12 mouse cellular contexts compared by ENCODE assay signal in genomic region chr11:88701976-88702659, GRCm38 (mm10). TPM values are rescaled to one million over a fixed set of nuclear protein-coding genes. Genes with fewer than 3 reads are reported as not detected.
DNase-seq lines count a peak whose midpoint lies in the region; ATAC-seq lines count a peak whose summit lies in the region.
"Had no signal": no experiment of that assay in that cellular context is flagged by ENCODE, and none has a peak within 500 bp of the region (broad histone marks: within the 10 kb centered on the region; RNA-seq: fewer than 3 reads in every experiment).

No protein-coding gene starts in this region.

- H3K9me3 ChIP-seq in lung, embryonic 15.5 days, result no peaks in the 10 kb centered on the region
- no peaks in the 10 kb centered on the region for H3K9me3 ChIP-seq in forebrain, embryonic 10.5 days
- no peaks in the 10 kb centered on the region for H3K9me3 ChIP-seq in hindbrain, embryonic 15.5 days
- H3K9me3 ChIP-seq in neural tube, embryonic 12.5 days, result no peaks in the 10 kb centered on the region

- DNase-seq in lung, postnatal 14 days, result no peak
- DNase-seq in forebrain, embryonic 10.5 days (ENCODE audit: extremely low spot score, low spot score), result peak; percentile 60
- no peak for DNase-seq in frontal cortex, postnatal 36 days (ENCODE audit: low spot score in 2 of 2)
- DNase-seq in spleen, adult 18-20 months, result no peak
- no peak for DNase-seq in right cerebral cortex, postnatal 25 days
- DNase-seq: kidney, postnatal 10 days; right cerebral cortex, postnatal 4 days; thymus, postnatal 36 days had no signal

- no peaks in the 10 kb centered on the region for H3K27me3 ChIP-seq in lung, embryonic 15.5 days
- no peaks in the 10 kb centered on the region for H3K27me3 ChIP-seq in forebrain, embryonic 10.5 days (ENCODE audit: poor library complexity, severe bottlenecking)
- H3K27me3 ChIP-seq in hindbrain, embryonic 15.5 days, result no peaks in the 10 kb centered on the region
- no peaks in the 10 kb centered on the region for H3K27me3 ChIP-seq in neural tube, embryonic 12.5 days (replicated peaks)

- H3K9ac ChIP-seq in lung, embryonic 15.5 days, result no peak overlapping the region
- H3K9ac ChIP-seq in hindbrain, embryonic 15.5 days, result no peak overlapping the region
- no peak overlapping the region for H3K9ac ChIP-seq in neural tube, embryonic 12.5 days

- peaks cover 33% of the 10 kb centered on the region for H3K36me3 ChIP-seq in lung, embryonic 15.5 days
- peaks cover 89% of the 10 kb centered on the region for H3K36me3 ChIP-seq in forebrain, embryonic 10.5 days (replicated peaks)
- H3K36me3 ChIP-seq in hindbrain, embryonic 15.5 days, result peaks cover 9% of the 10 kb centered on the region; the same call in 1 of the 2 replicates
- H3K36me3 ChIP-seq in neural tube, embryonic 12.5 days, result peaks cover 52% of the 10 kb centered on the region

- 53% methylated on average over 6 of the region's 6 CpGs for WGBS in lung, embryonic 15.5 days
- WGBS in forebrain, embryonic 10.5 days, result 40% methylated on average over 6 of the region's 6 CpGs
- 25% methylated on average over 6 of the region's 6 CpGs for WGBS in hindbrain, embryonic 15.5 days
- WGBS in neural tube, embryonic 12.5 days, result 24% methylated on average over 6 of the region's 6 CpGs

- peak; percentile 72; the same call in 1 of the 2 replicates for ATAC-seq in lung, embryonic 15.5 days (ENCODE audit: borderline replicate concordance, extremely low read depth, low FRiP score, low TSS enrichment)
- peak; percentile 62 for ATAC-seq in hindbrain, embryonic 15.5 days (ENCODE audit: low FRiP score, low read depth)
- peak; percentile 62; the same call in 1 of the 2 replicates for ATAC-seq in neural tube, embryonic 12.5 days (ENCODE audit: low FRiP score, low read depth)
- ATAC-seq: activated CD4-positive, CD25-positive, alpha-beta regulatory T cell, adult 4 months had no signal

- H3K4me2 ChIP-seq in lung, embryonic 15.5 days, result no peak overlapping the region
- 0 out of 2 replicates have a peak overlapping the region, but pooled peaks have one; percentile 0 for H3K4me2 ChIP-seq in hindbrain, embryonic 15.5 days
- H3K4me2 ChIP-seq in neural tube, embryonic 12.5 days (replicated peaks), result peak overlapping the region; percentile 20; the same call in 1 of the 2 replicates

- H3K27ac ChIP-seq in lung, embryonic 15.5 days, result 0 out of 2 replicates have a peak overlapping the region, but pooled peaks have one; percentile 44
- H3K27ac ChIP-seq in forebrain, embryonic 10.5 days, result peak overlapping the region; percentile 80
- peak overlapping the region; percentile 57 for H3K27ac ChIP-seq in hindbrain, embryonic 15.5 days (replicated peaks)
- peak overlapping the region; percentile 59; the same call in 1 of the 2 replicates for H3K27ac ChIP-seq in neural tube, embryonic 12.5 days

- no peak overlapping the region for H3K4me3 ChIP-seq in lung, embryonic 15.5 days
- H3K4me3 ChIP-seq in forebrain, embryonic 10.5 days, result peak overlapping the region; percentile 26
- no peak overlapping the region for H3K4me3 ChIP-seq in hindbrain, embryonic 15.5 days
- no peak overlapping the region for H3K4me3 ChIP-seq in neural tube, embryonic 12.5 days

- peaks cover 34% of the 10 kb centered on the region for H3K4me1 ChIP-seq in lung, embryonic 15.5 days
- peaks cover 84% of the 10 kb centered on the region for H3K4me1 ChIP-seq in forebrain, embryonic 10.5 days
- H3K4me1 ChIP-seq in hindbrain, embryonic 15.5 days (replicated peaks), result peaks cover 59% of the 10 kb centered on the region
- peaks cover 77% of the 10 kb centered on the region for H3K4me1 ChIP-seq in neural tube, embryonic 12.5 days

RNA-seq across cellular contexts. Expression of gene Msi2, which starts 16.2 kb away (rescaled TPM):
- 12.0 and 13.8 TPM in 2 replicates for polyA plus RNA-seq in lung, embryonic 15.5 days (2015; fragmentation: Nextera tagmentation; extraction: Ambion mirVana)
- 19.2 and 20.4 TPM in 2 replicates for polyA plus RNA-seq in forebrain, embryonic 10.5 days (2016; fragmentation: Nextera tagmentation; extraction: Ambion mirVana)
- polyA plus RNA-seq in hindbrain, embryonic 15.5 days (2015; fragmentation: Nextera tagmentation; extraction: Ambion mirVana), result 35.9 and 36.9 TPM in 2 replicates
- 27.9 and 37.7 TPM in 2 replicates for polyA plus RNA-seq in neural tube, embryonic 12.5 days (2016; fragmentation: Nextera tagmentation; extraction: Ambion mirVana)
